Mouse (Mus musculus): Measurements from ENCODE around the gene Scn8a.

The Scn8a gene

GRCm38 (mm10) chr15:100881385-100881784 is 11.7 kb downstream of the Scn8a start:
- no peak for DNase-seq (ENCODE audit: low spot score)

GRCm38 (mm10) chr15:100884481-100884880 is 14.8 kb downstream of the Scn8a start:
- no peak for DNase-seq (ENCODE audit: low spot score)

DNA sequence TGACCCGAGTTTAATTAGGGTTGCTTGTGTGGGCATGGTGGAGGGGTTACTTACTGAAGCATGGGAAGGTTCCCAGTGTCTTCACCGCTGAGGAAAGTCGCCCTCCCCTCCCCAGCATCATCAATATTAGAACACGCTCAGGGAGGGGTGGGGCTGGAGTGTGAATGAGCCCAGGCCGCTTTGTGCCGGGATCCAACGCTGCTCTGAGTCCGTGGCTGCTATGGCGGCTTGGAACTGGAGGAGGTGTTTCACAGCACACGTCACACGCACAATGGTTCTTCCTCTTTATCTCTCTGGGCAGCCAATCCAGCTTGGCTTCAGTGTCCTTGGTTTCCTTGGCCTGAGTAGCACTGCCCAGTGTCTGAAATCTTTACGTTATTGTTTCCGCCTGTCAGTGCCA is 22.3 kb downstream of the Scn8a start:
- DNase-seq (ENCODE audit: low spot score): no peak

DNA sequence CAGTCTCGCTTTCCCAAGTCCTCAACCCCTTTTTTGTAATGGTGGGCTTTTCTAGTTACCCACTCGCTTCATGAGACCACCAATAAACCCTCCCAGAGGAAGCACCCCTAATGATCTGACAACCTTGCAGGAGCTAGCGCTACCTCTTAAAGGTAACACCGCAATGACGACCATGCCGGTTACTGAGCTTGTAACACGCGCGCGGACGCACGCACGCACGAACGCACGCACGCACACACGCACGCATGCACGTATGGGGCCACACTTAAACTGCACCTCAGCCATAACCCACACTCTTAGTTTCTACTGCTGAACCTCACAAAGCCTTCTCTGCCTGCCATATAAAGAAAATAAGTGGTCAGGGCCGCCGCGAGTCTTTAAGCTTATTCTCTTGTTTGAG is 26.8 kb downstream of the Scn8a start:
- DNase-seq (ENCODE audit: low spot score): no peak

- no peak for DNase-seq (ENCODE audit: low spot score)
Observed at GRCm38 (mm10) chr15:100903811-100904210, 34.2 kb downstream of the Scn8a start.

DNA sequence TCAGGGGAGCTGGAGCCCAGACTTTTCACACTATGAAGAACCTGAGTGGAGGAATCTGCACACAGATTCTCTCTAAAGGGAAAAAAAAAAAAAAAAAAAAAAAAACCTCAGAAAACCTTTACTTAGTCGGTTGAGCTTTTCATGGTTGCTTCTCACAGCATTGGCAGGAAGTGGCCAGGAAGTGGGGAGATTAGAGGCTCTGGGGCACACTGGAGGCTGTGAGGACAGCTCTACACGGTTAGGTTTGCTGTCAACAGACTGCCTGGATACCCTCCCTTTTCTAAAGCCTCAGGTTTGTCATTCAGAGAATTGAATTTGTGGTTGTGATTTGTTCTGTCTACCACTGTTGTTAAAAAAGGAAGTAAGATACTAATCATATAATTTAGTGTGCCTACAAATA is 35.3 kb downstream of the Scn8a start:
- no peak for DNase-seq (ENCODE audit: low spot score)

DNA sequence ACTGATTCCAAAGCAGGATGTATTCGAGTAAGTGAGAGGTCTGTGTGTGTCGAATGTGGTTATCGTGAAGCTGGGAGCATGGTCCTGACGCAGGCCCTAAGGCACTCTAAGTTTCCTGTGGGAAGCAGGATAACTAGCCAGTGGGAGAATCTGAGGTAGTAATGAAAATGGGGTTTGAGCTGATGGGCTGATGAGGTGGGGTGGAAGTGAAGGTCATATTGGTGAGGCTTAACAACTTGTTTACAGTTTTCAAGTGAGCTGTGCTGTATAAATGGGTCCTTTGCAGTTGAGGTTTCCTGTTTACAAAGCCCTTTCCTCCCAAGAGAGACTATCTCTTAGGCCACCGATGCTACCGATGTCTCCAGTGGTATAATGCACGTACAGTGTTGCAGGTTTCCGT is 36.1 kb downstream of the Scn8a start:
- DNase-seq (ENCODE audit: low spot score): no peak

DNA sequence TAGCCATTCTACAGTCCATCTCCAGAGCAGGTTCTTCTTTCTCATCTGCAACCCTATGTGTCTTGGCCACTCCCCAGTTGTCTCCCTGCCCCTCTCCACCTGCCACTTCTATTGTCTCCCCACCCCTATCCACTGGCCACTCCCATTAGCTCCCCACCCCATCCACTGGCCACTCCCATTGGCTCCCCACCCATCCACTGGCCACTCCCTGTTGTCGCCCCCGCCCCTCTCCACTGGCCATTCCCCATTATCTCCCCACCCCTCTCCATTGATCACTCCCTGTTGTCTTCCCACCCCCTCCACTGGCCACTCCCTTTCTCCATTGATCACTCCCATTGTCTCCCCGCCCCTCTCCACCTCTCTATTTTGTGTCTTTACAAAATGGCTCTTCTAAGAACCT is 39.2 kb downstream of the Scn8a start:
- no peak for DNase-seq (ENCODE audit: low spot score)

- DNase-seq (ENCODE audit: low spot score): no peak
Observed at GRCm38 (mm10) chr15:100909734-100910163, 40.1 kb downstream of the Scn8a start.

- no peak for DNase-seq (ENCODE audit: low spot score)
Observed at GRCm38 (mm10) chr15:100910381-100910841, 40.8 kb downstream of the Scn8a start.

DNA sequence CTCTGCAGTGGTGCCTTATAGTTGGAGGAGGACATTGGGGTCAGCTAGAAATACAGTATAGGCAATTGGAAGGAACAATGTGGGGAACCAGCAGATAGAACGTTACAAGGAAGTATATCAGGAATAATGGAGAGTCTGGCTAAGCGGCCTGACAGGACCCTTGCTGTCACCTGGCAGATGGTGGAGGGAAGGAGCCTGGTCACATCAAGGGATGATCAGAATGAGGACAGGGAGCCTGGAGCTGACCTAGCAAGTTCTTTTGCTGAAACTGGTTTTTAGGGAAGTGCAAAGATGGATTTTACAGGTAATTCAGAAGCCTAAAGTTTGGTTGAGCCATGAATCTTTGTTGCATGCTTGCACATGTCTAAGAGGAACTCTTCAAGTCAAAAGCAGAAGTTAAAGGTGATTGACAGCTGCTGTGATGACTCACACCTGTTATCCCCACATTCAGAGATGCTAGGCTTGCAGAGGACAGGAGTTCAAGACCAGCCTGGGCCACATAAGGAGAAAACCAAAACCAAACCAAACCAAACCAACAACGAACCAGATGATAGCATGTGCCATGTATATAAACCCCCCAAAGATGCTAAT is 43.1 kb downstream of the Scn8a start:
- DNase-seq (ENCODE audit: low spot score): no peak

DNA sequence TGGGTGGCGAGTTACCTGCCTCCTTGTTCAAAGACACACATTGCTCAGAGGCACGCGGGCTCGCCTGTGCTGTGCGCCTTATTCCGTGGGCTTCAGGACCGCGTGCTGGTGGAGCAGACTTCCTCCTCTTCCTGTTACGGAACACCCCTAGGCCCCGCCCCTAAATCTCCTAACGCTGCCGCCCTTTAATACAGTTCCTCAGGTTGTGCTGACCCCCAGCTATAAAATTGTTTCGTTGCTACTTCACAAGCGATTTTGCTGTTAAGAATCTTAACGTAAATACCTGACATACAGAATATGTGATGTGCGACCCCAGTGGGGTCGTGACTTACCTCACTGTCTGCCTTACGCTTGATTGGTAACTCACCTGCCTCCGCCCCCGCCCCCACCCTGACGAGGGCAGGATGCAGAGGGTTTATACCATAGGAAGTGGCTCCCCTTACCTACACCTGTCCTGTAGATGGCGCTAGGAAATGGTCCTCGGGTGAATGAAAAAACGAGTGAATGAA is 45.1 kb downstream of the Scn8a start:
- no peak for DNase-seq (ENCODE audit: low spot score)

DNA sequence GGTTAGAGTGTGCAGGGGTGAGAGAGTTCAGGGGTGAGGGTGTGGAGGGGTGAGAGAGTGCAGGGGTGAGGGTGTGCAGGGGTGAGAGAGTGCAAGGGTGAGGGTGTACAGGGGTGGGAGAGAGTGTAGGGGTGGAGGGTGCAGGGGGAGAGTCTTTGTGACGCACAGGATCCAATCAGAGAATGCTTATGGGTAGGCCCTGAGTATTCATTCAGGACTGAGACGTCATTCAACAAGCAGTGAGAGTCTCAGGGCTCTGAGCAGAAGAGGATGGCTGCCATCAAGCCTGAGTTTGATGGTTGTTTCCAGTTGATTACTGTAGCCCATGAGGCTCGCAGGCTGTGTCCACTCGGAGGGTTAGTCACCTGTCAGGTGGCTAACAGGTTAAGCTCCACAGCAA is 48.4 kb downstream of the Scn8a start:
- DNase-seq (ENCODE audit: low spot score): no peak

- no peak for DNase-seq (ENCODE audit: low spot score)
Observed at GRCm38 (mm10) chr15:100922210-100922609, 52.6 kb downstream of the Scn8a start.

GRCm38 (mm10) chr15:100923476-100923875 is 53.8 kb downstream of the Scn8a start:
- peak; percentile 17 for DNase-seq (ENCODE audit: low spot score)

DNA sequence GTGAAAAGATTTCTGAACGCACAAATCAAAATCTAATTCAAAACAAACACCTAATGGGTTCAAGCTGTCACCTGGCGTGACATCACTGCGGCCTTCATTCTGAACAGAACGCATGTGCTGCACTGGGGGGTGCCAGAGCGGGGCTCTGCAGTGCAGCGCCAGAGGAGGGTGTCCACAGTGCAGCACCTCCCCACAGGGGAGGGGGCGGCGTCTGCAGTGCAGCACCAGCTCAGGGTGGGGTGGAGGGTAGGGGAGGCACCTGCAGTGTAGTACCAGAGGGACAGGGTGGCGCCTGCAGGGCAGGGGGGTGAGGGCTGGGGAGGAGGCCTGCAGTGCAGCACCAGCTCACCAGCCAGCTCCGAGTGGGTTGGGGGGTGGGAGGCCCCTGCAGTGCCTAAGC is 55.3 kb downstream of the Scn8a start:
- DNase-seq (ENCODE audit: low spot score): no peak

DNA sequence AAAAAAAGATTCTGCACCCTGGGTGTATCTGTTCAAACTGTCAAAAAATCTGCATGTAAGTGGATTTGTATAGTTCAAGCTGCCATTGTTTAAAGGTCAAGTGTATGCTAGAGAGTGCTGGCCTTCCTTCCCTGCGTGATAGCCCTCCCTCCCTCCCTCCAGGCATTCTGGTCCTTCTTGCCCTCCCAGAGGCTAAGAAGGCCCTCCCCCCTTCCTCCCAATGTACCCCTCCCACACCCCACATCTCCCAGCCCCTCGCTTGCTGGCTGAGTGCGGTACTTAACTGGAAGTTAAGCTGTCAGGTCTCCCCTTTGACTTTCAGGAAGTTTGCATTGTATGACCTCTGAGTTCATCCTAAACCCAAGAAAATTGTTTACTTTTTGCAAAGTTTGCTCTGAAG is 60.8 kb downstream of the Scn8a start:
- DNase-seq (ENCODE audit: low spot score): no peak

GRCm38 (mm10) chr15:100936176-100936575 is 66.5 kb downstream of the Scn8a start:
- DNase-seq (ENCODE audit: low spot score): no peak

GRCm38 (mm10) chr15:100948383-100948782 is 78.7 kb downstream of the Scn8a start:
- DNase-seq (ENCODE audit: low spot score): no peak

DNA sequence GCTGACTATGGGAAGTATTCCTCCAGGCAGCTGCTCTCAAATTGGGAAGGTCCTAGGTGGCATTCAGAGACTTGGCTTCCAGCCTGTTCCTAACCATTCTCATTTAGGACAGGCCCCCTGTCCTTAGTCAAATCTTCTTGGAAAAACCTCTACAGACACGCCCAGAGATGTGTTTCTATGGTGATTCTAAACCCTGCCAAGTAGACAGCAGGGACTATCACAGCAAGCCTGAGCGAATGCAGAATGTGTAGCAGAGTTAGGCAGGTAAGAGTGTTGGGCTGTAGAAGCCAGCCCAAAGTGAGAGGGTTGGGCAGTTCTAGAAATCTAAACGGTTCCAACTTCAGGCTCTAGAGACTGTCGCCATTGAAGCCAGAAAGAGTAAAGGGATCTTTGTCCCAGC is 79.5 kb downstream of the Scn8a start:
- DNase-seq (ENCODE audit: low spot score): no peak

GRCm38 (mm10) chr15:100951491-100951890 is 81.8 kb downstream of the Scn8a start:
- no peak for DNase-seq (ENCODE audit: low spot score)

GRCm38 (mm10) chr15:100952292-100952691 is 82.6 kb downstream of the Scn8a start:
- no peak for DNase-seq (ENCODE audit: low spot score)

- no peak for DNase-seq (ENCODE audit: low spot score)
Observed at GRCm38 (mm10) chr15:100952854-100953253, 83.2 kb downstream of the Scn8a start.

- no peak for DNase-seq (ENCODE audit: low spot score)
Observed at GRCm38 (mm10) chr15:100953955-100954354, 84.3 kb downstream of the Scn8a start.

Data from ovary, postnatal 36 days (tissue).